10 mouse cellular contexts compared by ENCODE assay signal in the genomic region with DNA sequence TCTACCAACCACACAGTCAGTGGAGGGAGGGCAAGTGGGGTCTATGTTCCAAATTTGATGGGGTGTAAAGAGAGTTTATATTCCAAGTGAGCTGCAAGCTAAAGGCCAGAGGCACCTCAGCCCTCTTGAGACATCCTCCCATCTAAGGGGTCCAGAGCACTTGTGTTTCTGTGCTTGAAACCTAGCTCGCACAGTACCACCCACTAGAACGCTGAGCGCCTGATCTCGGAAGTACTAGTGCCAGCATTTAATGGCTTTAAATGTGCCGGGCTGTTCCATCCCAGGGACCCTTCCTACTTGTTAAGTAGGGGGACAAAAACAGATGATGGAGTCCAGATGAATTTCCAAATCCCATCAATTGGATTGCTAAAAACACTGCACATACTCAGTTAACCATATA. TPM values are rescaled to one million over a fixed set of nuclear protein-coding genes. Genes with fewer than 3 reads are reported as not detected.
DNase-seq lines count a peak whose midpoint lies in the region; ATAC-seq lines count a peak whose summit lies in the region.
"Had no signal": no experiment of that assay in that cellular context is flagged by ENCODE, and none has a peak within 500 bp of the region (broad histone marks: within the 10 kb centered on the region; RNA-seq: fewer than 3 reads in every experiment).

No protein-coding gene starts in this region.

- H3K36me3 ChIP-seq in heart, embryonic 15.5 days: no peaks in the 10 kb centered on the region
- H3K36me3 ChIP-seq in embryonic facial prominence, embryonic 11.5 days (replicated peaks; ENCODE audit: control insufficient read depth, insufficient read depth, low read depth, low read length): no peaks in the 10 kb centered on the region; the same call in 1 of the 2 replicates
- H3K36me3 ChIP-seq in hindbrain, embryonic 10.5 days: no peaks in the 10 kb centered on the region
- H3K36me3 ChIP-seq in midbrain, embryonic 11.5 days (ENCODE audit: control insufficient read depth, insufficient read depth, low read length): no peaks in the 10 kb centered on the region

- peak overlapping the region; percentile 93 for H3K4me2 ChIP-seq in heart, embryonic 15.5 days
- H3K4me2 ChIP-seq in embryonic facial prominence, embryonic 11.5 days (ENCODE audit: low read depth, low read length): peak overlapping the region; percentile 19
- H3K4me2 ChIP-seq in midbrain, embryonic 11.5 days: peak overlapping the region; percentile 77

- H3K4me3 ChIP-seq in heart, embryonic 15.5 days: peak overlapping the region; percentile 69
- H3K4me3 ChIP-seq in embryonic facial prominence, embryonic 11.5 days (ENCODE audit: low read depth, low read length): no peak overlapping the region
- peak overlapping the region; percentile 91 for H3K4me3 ChIP-seq in hindbrain, embryonic 10.5 days
- H3K4me3 ChIP-seq in midbrain, embryonic 11.5 days (ENCODE audit: low read depth, low read length): peak overlapping the region; percentile 91

- H3K4me1 ChIP-seq in heart, embryonic 15.5 days (replicated peaks): peaks cover 54% of the 10 kb centered on the region
- no peaks in the 10 kb centered on the region for H3K4me1 ChIP-seq in embryonic facial prominence, embryonic 11.5 days (ENCODE audit: control insufficient read depth, insufficient read depth, low read length)
- H3K4me1 ChIP-seq in hindbrain, embryonic 10.5 days (replicated peaks): peaks cover 76% of the 10 kb centered on the region
- H3K4me1 ChIP-seq in midbrain, embryonic 11.5 days (ENCODE audit: control insufficient read depth, insufficient read depth, low read length): peaks cover 36% of the 10 kb centered on the region

- DNase-seq in heart, postnatal 4 days: no peak
- DNase-seq in embryonic facial prominence, embryonic 11.5 days (ENCODE audit: low spot score): no peak
- no peak for DNase-seq in hindbrain, embryonic 10.5 days (ENCODE audit: low spot score)
- peak; percentile 86 for DNase-seq in midbrain, embryonic 11.5 days (ENCODE audit: low spot score, missing footprints)
- no peak for DNase-seq in left cerebral cortex, adult 11 months (ENCODE audit: low spot score)
- no peak for DNase-seq in B cell, adult 2 months
- DNase-seq: kidney, adult 18-20 months; right cerebral cortex, postnatal 14 days had no signal

- H3K27ac ChIP-seq in heart, embryonic 15.5 days: peak overlapping the region; percentile 92
- H3K27ac ChIP-seq in embryonic facial prominence, embryonic 11.5 days (replicated peaks; ENCODE audit: low read depth, low read length): no peak overlapping the region
- H3K27ac ChIP-seq in hindbrain, embryonic 10.5 days: 0 out of 2 replicates have a peak overlapping the region, but pooled peaks have one; percentile 31
- H3K27ac ChIP-seq in midbrain, embryonic 11.5 days (ENCODE audit: low read depth, low read length): no peak overlapping the region

- ATAC-seq in heart, embryonic 15.5 days (replicated peaks; ENCODE audit: insufficient number of reproducible peaks, insufficient read depth, low FRiP score, low read depth): no peak
- no peak for ATAC-seq in embryonic facial prominence, embryonic 11.5 days (replicated peaks; ENCODE audit: insufficient number of reproducible peaks, low FRiP score, low TSS enrichment, low read depth)
- ATAC-seq in midbrain, embryonic 11.5 days (ENCODE audit: low FRiP score): no peak
- no peak for ATAC-seq in frontal cortex, adult (ENCODE audit: low TSS enrichment)

- 57% methylated on average over 5 of the region's 5 CpGs for WGBS in heart, embryonic 15.5 days
- WGBS in embryonic facial prominence, embryonic 11.5 days: 58% methylated on average over 5 of the region's 5 CpGs
- WGBS in hindbrain, embryonic 10.5 days: 57% methylated on average over 5 of the region's 5 CpGs
- WGBS in midbrain, embryonic 11.5 days: 51% methylated on average over 5 of the region's 5 CpGs

- H3K9me3 ChIP-seq in heart, embryonic 15.5 days (replicated peaks): no peaks in the 10 kb centered on the region
- no peaks in the 10 kb centered on the region for H3K9me3 ChIP-seq in embryonic facial prominence, embryonic 11.5 days (replicated peaks; ENCODE audit: control insufficient read depth, low read length)
- H3K9me3 ChIP-seq in hindbrain, embryonic 10.5 days: no peaks in the 10 kb centered on the region
- no peaks in the 10 kb centered on the region for H3K9me3 ChIP-seq in midbrain, embryonic 11.5 days (ENCODE audit: control insufficient read depth, low read length)

- H3K9ac ChIP-seq in heart, embryonic 15.5 days: 0 out of 2 replicates have a peak overlapping the region, but pooled peaks have one; percentile 86
- no peak overlapping the region for H3K9ac ChIP-seq in embryonic facial prominence, embryonic 11.5 days (replicated peaks; ENCODE audit: low read length)
- no peak overlapping the region; the same call in 1 of the 2 replicates for H3K9ac ChIP-seq in midbrain, embryonic 11.5 days (ENCODE audit: low read length)

- no peaks in the 10 kb centered on the region for H3K27me3 ChIP-seq in heart, embryonic 15.5 days
- H3K27me3 ChIP-seq in embryonic facial prominence, embryonic 11.5 days (ENCODE audit: control insufficient read depth, insufficient read depth, low read length): no peaks in the 10 kb centered on the region
- H3K27me3 ChIP-seq in hindbrain, embryonic 10.5 days (ENCODE audit: insufficient read depth, poor library complexity, severe bottlenecking): no peaks in the 10 kb centered on the region
- no peaks in the 10 kb centered on the region for H3K27me3 ChIP-seq in midbrain, embryonic 11.5 days (ENCODE audit: control insufficient read depth, insufficient read depth, low read length)

RNA-seq across cellular contexts. Expression of a gene that starts 1.9 kb away (rescaled TPM):
- polyA plus RNA-seq in heart, embryonic 15.5 days (2015; fragmentation: Nextera tagmentation; extraction: Ambion mirVana): 26.7 and 32.4 TPM in 2 replicates
- 10 to 100 TPM; 62.8 to 67.7 TPM for total RNA-seq in heart, postnatal 4 days (2021)
- 24.7 and 29.3 TPM in 2 replicates for polyA plus RNA-seq in embryonic facial prominence, embryonic 11.5 days (2014; fragmentation: Nextera tagmentation; extraction: Ambion mirVana)
- polyA plus RNA-seq in hindbrain, embryonic 10.5 days (2016; fragmentation: Nextera tagmentation; extraction: Ambion mirVana): 21.4 and 27.7 TPM in 2 replicates
- polyA plus RNA-seq in midbrain, embryonic 11.5 days (2014; fragmentation: Nextera tagmentation; extraction: Ambion mirVana): 32.4 and 35.2 TPM in 2 replicates

Comparison
In these comparisons a context has a peak if more than half of its experiments do, and no peak if none do; other contexts are left out.
1. H3K27ac ChIP-seq: peak in heart, embryonic 15.5 days (single experiment) and hindbrain, embryonic 10.5 days (single experiment); none in embryonic facial prominence, embryonic 11.5 days (single experiment) and midbrain, embryonic 11.5 days (single experiment).
2. H3K4me2 ChIP-seq: peak in every context shown above with its lines; median percentile 93 in heart, embryonic 15.5 days; 77 in midbrain, embryonic 11.5 days; 19 in embryonic facial prominence, embryonic 11.5 days.